Mouse (Mus musculus) urinary bladder, postnatal 36 days (tissue): ENCODE data around the gene Cbx2.

Experiments used
- DNase-seq, 2 experiments: peaks; one replicate each; pipeline ENCODE4 v3.0.0; 2022; ENCODE audit warnings: low spot score in 2 of 2, mixed read lengths in 1 of 2

Cbx2 gene

GRCm38 (mm10) chr11:119017506-119017905 is 5.3 kb upstream of the Cbx2 start:
- no peak for DNase-seq

DNA sequence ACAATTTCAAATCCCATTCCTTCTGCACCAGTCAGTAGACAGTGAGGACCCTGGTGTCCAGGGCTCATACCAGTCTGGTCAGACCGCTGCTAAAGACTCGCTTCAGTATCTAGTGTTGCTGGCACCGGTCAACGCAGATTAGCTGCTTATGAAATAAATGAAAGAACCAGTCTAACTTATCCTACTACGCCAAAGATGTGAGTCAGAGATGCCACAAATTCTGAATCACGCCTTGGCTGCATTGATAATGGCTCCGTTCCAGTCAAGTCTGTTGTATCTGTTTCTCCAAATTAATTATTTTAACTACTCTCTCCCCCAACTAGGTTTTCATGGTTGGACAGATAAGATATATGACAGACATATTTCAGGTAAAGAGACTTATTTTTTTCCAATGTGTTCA is 1.6 kb upstream of the Cbx2 start:
- DNase-seq = no peak

DNA sequence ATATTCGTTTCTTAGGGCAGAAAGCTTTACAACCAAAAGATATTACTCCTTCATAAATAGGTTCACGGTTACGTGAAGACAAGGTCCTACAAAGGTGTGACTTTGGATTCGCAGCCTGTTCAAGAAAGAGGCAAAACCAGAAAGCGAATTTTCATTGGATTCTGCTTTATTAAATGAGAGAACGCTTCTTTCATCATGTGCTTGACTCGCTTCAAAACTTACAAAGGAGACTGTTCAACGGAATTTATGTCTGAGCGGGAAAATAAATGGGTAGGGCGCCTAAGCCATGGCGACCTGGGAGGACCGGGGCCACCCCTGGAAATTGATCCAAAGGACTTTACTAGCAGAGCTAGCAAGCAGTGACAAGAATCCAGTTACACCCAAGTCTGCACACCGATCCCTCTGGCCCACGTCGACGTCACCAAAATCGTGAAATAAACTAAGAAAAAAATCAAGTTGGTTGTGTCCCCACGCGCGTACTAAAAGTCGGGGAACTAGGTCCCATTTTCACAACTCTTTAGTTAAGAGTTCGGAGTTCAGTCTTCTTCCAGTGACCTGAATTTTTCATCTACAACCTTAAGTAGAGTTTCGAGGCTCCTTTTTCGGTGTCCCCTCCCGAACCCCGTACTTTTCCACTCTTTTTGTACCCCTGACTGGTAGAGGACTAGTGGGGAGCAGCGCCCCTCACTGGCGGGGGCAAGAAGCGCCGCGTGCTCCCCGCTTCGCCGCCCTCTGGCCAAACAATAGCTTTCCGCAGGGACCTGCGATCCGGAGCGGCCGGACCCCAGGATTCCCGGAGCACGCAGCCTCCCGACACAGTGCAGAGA is 481 bp upstream of the Cbx2 start:
- no peak for DNase-seq

GRCm38 (mm10) chr11:119023616-119023980 is 836 bp downstream of the Cbx2 start:
- no peak for DNase-seq

DNA sequence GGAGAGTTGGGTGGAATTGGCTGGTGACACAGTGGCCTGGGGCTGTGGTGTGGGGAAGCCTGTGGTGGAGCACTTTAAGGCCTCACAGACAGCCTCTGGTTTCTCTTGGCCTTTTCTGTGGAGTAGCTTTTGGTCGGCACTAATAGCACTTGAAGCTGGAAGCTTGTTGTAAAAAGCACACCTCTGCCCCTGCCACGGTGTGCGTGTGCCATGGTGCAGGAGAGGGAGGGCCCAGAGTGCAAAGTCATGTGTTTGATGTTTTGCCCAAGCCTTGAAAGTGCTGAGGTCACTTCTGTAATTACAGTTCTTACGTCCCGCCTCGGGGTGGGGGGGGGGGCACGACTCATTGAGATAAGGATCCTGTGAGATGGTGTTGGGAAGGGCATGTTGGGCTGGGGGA is 1.5 kb downstream of the Cbx2 start:
- no peak for DNase-seq

GRCm38 (mm10) chr11:119026203-119026602 is 3.4 kb downstream of the Cbx2 start:
- no peak for DNase-seq

- DNase-seq = peak in 1 of 2 experiments; percentile 80
Measured at GRCm38 (mm10) chr11:119033874-119034558, 11.3 kb downstream of the Cbx2 start.

DNA sequence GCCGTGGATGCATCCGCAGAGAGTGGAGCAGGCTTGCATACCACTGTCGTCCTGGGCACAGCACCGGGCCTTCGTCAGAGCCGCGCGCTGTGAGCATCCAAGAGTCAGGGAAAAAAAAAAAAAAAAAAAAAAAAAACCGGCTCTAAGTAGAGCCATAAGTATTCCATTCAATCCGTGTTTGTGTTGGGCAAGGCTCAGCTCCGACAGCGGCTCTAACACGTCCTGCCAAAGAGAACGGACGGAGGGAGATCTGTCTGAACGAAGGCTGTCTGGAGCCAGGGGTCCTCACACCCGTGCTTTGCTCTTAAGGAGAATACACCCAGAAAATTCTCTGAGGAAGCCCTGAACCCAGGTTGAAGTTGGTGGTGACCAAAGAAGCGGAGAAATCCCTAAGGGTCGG is 11.9 kb downstream of the Cbx2 start:
- no peak for DNase-seq

DNA sequence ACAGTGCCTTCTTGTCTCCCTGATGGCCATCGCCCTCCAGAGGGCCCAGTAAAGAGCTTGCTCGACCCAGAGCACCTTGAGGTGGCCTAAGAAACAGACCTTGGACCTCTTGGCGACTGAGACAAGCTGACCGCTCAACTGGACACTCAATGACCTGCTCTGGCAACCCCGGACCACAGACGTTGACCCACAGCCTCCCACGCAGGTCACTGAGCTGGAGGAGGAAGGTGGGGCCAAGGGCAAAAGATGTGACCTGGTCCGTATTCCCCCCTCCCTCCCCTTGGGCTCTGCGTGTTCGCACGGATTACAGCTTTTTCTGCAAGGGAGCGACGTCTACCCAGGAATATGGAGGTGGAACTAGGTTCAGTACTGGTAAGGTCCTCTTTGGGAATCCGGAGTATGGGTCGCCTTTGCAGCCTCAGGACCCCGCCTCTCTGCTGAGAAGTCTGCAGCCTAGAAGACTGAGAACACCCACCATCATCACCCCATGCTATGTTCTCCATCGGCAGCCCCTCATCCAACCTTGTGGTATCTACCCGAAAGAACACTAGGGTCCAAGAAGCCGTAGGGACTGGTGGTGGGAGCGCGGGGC is 12.4 kb downstream of the Cbx2 start:
- DNase-seq = no peak

- no peak for DNase-seq
Measured at GRCm38 (mm10) chr11:119035686-119036165, 13.0 kb downstream of the Cbx2 start.

DNA sequence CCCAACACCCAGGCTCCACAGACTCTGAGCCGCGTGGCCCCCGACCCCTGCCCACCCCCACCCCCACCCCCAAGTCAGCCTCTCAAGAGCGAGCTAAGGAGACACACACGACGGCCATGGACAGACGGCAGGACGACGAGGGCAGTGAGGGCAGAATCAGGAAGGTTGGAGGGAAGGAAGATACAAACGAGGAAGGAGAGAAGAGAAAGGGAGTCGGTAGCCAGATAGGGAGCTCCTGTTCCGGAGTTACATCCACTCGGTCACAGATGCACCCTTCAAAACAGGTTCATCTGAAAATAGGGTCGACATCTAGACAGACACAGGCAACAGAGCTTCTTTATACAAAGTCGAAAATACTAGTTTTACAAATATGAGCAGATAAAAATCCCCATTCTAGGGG is 13.7 kb downstream of the Cbx2 start:
- no peak for DNase-seq

DNA sequence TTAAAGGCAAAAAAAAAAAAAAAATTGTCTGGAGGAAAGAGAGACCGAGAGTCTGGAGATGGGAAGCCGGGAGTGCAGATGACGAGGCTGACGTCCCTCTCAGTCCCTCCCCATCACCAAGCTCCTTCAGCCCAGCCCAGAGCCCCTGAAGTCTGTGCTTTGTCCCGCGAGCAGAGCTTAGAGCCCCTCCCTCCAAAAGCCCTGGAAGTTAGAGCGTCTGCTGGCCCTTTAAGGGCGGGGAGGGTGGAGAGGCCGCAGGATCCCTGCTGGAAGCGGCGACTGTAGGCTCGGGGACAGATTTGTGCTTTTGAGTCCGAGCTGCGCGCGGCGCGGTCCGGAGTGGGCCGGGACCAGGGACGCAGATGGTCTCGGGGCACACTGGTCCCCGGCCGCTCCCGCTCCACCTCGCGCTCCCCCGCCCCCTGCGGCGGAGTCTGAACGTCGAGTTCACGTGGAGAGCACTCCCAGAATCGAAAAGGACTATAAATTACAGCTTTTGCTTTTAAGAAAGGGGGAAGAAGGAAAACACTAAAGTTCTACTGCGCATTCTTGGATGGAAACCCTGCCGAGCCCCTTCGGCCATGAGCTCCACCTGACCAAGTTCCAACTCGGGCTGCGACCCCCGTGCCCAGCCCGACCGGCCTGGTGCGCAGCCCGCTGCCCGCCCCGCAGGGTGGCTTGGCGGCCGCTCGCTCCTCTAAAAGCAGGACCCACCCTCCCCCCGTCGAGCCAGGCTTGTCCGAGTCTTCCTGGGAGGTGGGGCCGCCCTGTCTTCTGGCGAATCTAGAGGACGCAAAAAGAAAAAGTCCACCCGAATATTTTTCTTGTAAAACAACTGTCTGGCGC is 14.4 kb downstream of the Cbx2 start:
- DNase-seq = no peak

- no peak for DNase-seq
Measured at GRCm38 (mm10) chr11:119037780-119038401, 15.1 kb downstream of the Cbx2 start.

- no peak for DNase-seq
Measured at GRCm38 (mm10) chr11:119038744-119039484, 16.2 kb downstream of the Cbx2 start.

- no peak for DNase-seq
Measured at GRCm38 (mm10) chr11:119039732-119040512, 17.2 kb downstream of the Cbx2 start.

- DNase-seq = peak; percentile 98 to 100
Measured at GRCm38 (mm10) chr11:119040600-119041324, 18.0 kb downstream of the Cbx2 start, which contains the start of gene Cbx8. Cbx8 (minus strand) TSS chr11:119040969.

DNA sequence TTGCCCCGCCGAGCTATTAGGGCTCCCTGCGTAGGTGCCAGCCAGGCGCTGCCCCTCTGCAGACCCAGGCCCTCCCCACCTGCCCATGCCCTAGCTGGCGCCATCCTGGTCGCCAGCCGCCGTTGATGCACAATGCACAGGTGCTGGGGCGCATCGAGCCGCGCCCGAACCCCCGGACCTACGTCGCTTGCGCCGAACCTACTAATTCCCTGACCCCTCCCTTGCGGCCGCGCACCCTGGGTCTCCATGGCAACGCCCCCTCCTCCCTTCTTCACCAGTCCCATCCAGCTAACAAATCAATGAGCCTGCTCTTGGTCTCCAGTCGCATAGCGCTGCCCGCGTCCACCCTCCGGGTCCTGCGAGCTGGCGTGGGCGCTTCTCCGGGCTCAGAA is 18.6 kb downstream of the Cbx2 start:
- DNase-seq = no peak

DNA sequence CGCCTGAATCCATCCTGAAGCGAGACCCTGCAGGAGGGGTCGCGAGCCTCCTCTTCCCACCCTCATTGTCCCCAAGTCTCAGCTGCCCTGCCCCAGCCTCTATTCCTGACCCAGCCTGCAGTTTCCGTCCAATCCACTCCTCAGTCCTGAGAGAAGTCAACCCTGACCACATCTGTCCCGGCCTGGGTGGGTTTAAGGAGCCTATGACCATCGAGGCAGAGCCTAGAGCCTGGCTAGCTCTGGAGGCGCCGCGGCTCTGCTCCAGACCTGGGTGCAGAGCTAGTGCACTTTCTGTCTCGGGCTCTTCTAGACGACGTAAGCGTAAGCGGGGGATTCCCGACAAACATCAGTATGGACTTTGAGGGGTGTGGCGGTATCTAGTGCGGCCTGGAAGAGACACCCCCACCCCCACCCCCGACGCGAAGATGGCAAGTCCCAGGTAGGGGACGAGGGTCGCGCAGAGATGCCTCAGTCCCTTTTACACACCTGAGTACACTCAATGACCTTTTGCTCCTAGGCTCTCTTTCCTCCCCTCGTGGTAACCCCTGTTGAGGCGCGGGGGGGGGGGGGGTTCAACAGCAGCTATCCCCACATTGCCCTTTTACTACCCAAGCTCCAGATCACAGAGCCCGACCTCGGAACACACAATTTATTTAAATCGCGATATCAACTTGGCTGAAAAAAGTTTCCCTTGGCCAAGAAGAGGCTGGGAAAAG is 19.1 kb downstream of the Cbx2 start:
- no peak for DNase-seq
